Comparison of ENCODE assay signal across 9 mouse cellular contexts in genomic region chr7:81335705-81336431, GRCm38 (mm10). TPM values are rescaled to one million over a fixed set of nuclear protein-coding genes. Genes with fewer than 3 reads are reported as not detected.
A peak's percentile ranks its signal among the peaks of the same experiment; 100 is the strongest.
DNase-seq lines count a peak whose midpoint lies in the region; ATAC-seq and TF ChIP-seq lines count a peak whose summit lies in the region.
"Had no signal": no experiment of that assay in that cellular context is flagged by ENCODE, and none has a peak within 500 bp of the region (broad histone marks: within the 10 kb centered on the region; RNA-seq: fewer than 3 reads in every experiment).

No protein-coding gene starts in this region.

- no peaks in the 10 kb centered on the region for H3K27me3 ChIP-seq in midbrain, embryonic 10.5 days (ENCODE audit: low read depth, poor library complexity, severe bottlenecking)
- no peaks in the 10 kb centered on the region for H3K27me3 ChIP-seq in midbrain, embryonic 15.5 days (replicated peaks)
- no peaks in the 10 kb centered on the region for H3K27me3 ChIP-seq in heart, adult 2 months (ENCODE audit: control insufficient read depth, insufficient read depth, low read length)
- H3K27me3 ChIP-seq: limb, embryonic 15.5 days had no signal

- H3K9me3 ChIP-seq in midbrain, embryonic 10.5 days (replicated peaks), result no peaks in the 10 kb centered on the region
- H3K9me3 ChIP-seq in midbrain, embryonic 15.5 days, result no peaks in the 10 kb centered on the region
- H3K9me3 ChIP-seq: limb, embryonic 15.5 days had no signal

- peak; percentile 73 for DNase-seq in midbrain, embryonic 10.5 days (ENCODE audit: low spot score)
- DNase-seq in heart, adult 2 months, result peak in 1 of 2 experiments; percentile 48
- DNase-seq in kidney, postnatal 10 days, result peak; percentile 63
- peak; percentile 55 for DNase-seq in retina, embryonic 14.5 days (ENCODE audit: low spot score)
- DNase-seq in T-cell, adult 2 months (ENCODE audit: low spot score), result no peak
- DNase-seq in layer of hippocampus, adult 9-11 months, result no peak
- no peak for DNase-seq in thymus, adult 18-20 months

- peaks cover 30% of the 10 kb centered on the region for H3K4me1 ChIP-seq in midbrain, embryonic 10.5 days
- H3K4me1 ChIP-seq in midbrain, embryonic 15.5 days, result peaks cover 4% of the 10 kb centered on the region
- H3K4me1 ChIP-seq in heart, adult 2 months (ENCODE audit: control insufficient read depth, insufficient read depth, low read length), result no peaks in the 10 kb centered on the region
- H3K4me1 ChIP-seq: limb, embryonic 15.5 days had no signal

- peak overlapping the region; percentile 20; the same call in 1 of the 2 replicates for H3K4me3 ChIP-seq in midbrain, embryonic 10.5 days
- no peak overlapping the region for H3K4me3 ChIP-seq in midbrain, embryonic 15.5 days
- H3K4me3 ChIP-seq in heart, adult 2 months, result no peak overlapping the region
- H3K4me3 ChIP-seq: limb, embryonic 15.5 days had no signal

- no peaks in the 10 kb centered on the region for H3K79me2 ChIP-seq in heart, adult 2 months (replicated peaks; ENCODE audit: control insufficient read depth, insufficient read depth, low read length)

- no peak overlapping the region for H3K9ac ChIP-seq in midbrain, embryonic 15.5 days
- 0 out of 2 replicates have a peak overlapping the region, but pooled peaks have one; percentile 18 for H3K9ac ChIP-seq in heart, adult 2 months (ENCODE audit: low read depth, low read length)
- H3K9ac ChIP-seq: limb, embryonic 15.5 days had no signal

- no peak overlapping the region for H3K4me2 ChIP-seq in midbrain, embryonic 15.5 days
- H3K4me2 ChIP-seq: limb, embryonic 15.5 days had no signal

- peak overlapping the region; percentile 81 for H3K27ac ChIP-seq in midbrain, embryonic 10.5 days (replicated peaks)
- H3K27ac ChIP-seq in midbrain, embryonic 15.5 days, result no peak overlapping the region; the same call in 1 of the 2 replicates
- peak overlapping the region; percentile 61 for H3K27ac ChIP-seq in heart, adult 2 months
- H3K27ac ChIP-seq: limb, embryonic 15.5 days had no signal

- peaks cover 71% of the 10 kb centered on the region for H3K36me3 ChIP-seq in midbrain, embryonic 10.5 days
- peaks cover 15% of the 10 kb centered on the region; the same call in 1 of the 2 replicates for H3K36me3 ChIP-seq in midbrain, embryonic 15.5 days (replicated peaks)
- no peaks in the 10 kb centered on the region for H3K36me3 ChIP-seq in heart, adult 2 months (ENCODE audit: control insufficient read depth, insufficient read depth, low read length)

- ATAC-seq in midbrain, embryonic 15.5 days (replicated peaks), result no peak

- intact Hi-C loops in heart, adult 2 months (cut with DNase I), result loop anchor here (1.0 kb wide), 3 partner anchors 127 to 174 kb away; no protein-coding TSS in a partner anchor

- peak; percentile 42; the same call in 1 of the 2 replicates for TF ChIP-seq EP300 in heart, adult 2 months (IDR thresholded peaks at IDR 0.05; ENCODE audit: insufficient read depth, low read depth, low read length)

- WGBS in midbrain, embryonic 10.5 days, result 53% methylated on average over 18 of the region's 18 CpGs
- 39% methylated on average over 18 of the region's 18 CpGs for WGBS in midbrain, embryonic 15.5 days
- whole genome bisulfite sequencing in heart, adult 2 months, result 51% methylated on average over 18 of the region's 18 CpGs

- peak; percentile 34 for TF ChIP-seq CTCF in heart, adult 2 months (IDR thresholded peaks at IDR 0.05)

- TF ChIP-seq POLR2A in heart, adult 2 months (IDR thresholded peaks at IDR 0.05; ENCODE audit: insufficient read depth, low read depth, low read length), result no peak

RNA-seq across cellular contexts. Expression of gene Rps17, which starts 9.2 kb away (rescaled TPM):
- 1,006 and 1,155 TPM in 2 replicates for polyA plus RNA-seq in midbrain, embryonic 10.5 days (2016; fragmentation: Nextera tagmentation; extraction: Ambion mirVana)
- polyA plus RNA-seq in midbrain, embryonic 15.5 days (2015; fragmentation: Nextera tagmentation; extraction: Ambion mirVana), result 648 and 653 TPM in 2 replicates
- 1,000 to 10,000 TPM in 1 of 2 experiments, 100 to 1,000 TPM in 1; 847 to 1,012 TPM for total RNA-seq in heart, adult 2 months (2021)
- polyA plus RNA-seq in heart, adult 2 months (2012; rRNA removed), result 867 and 883 TPM in 2 replicates

Comparison
In these comparisons a context has a peak if more than half of its experiments do, and no peak if none do; other contexts are left out.
1. DNase-seq: peak in midbrain, embryonic 10.5 days (single experiment), kidney, postnatal 10 days (single experiment) and retina, embryonic 14.5 days (single experiment); none in T-cell, adult 2 months (single experiment), layer of hippocampus, adult 9-11 months (single experiment) and thymus, adult 18-20 months (0 of 2).